Mouse (Mus musculus): ENCODE measurements around the gene Arid5b.

Gene Arid5b

GRCm38 (mm10) chr10:68231385-68232182, 47.0 kb downstream of the Arid5b start:
- no peak for DNase-seq

DNA sequence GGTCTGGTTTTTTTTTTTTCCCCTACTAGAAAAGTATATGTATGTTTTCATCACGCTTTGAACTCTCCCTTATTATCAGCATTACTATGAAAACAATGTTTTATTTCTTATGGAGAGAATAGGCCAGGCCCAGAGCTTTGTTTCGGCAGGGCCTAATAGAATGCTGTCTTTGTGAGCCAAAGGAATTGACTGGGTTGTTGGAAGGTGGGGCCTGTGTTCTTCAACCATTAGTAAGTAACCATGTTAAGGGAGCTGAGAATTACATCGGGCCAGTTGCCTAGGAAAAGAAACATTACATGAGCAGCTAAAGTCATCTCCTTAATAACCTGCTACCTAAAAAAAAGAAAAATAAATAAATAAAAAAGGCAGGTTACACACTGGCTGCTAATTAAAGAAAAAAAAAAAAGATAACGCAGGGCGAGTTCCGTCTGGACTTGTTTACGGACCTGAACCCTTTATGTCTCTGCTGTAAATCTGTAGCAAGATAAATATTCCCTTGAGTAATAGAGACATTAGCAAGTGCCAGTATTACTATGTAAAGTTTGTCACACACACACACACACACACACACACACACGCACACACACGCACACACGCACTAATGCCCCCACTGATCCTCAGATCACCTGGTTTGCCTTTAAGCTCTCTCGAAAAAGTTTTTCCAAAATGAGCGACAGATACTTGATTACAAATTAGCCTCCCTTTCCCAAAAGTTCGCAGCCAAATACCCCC, 47.7 kb downstream of the Arid5b start:
- no peak for DNase-seq

DNA sequence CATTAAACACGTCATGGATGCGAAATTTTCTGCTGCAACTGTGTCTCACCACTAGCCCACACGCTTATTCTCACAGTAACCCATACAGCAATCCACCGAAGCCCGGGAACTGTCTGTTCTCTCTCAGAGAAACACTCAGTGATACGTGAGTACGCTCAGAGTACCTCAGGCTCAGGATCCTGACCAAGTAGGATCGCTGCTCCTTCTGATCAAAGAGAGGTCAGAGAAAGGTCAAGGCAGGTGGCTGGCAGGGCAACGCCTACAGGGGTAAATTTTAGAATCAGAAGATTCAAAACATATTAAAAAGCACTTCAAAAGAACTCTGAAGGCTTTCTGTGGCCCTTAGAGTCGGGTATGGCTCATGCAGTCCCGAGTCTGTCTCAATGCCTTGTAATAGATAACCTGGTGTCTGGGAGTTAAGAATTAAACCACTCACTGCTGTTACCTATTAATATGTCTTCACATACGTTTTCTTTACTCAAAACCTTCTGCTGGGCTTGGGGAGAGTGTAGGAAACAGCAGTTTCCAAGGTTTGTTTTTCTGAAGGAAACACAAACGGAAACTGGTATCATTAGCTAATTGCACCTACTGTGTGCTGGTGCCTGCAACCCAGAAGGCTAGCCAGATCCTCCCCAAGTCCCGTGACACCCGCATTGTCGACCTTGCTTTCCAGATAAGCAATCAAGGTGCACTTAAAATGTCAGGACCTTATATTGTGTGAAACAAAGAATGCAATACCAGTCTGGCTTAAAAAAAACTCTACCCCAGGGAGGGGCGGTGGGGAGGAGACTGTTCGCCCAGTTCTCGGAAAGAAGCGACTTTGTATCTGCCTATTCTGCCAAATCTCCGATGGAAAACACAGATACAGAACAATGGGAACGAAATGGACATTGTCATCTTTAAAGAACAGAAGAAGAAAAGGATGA, 48.6 kb downstream of the Arid5b start:
- no peak for DNase-seq

GRCm38 (mm10) chr10:68222676-68223075, 55.9 kb downstream of the Arid5b start:
- DNase-seq, result no peak

- DNase-seq, result no peak
Observed at GRCm38 (mm10) chr10:68222012-68222411, 56.5 kb downstream of the Arid5b start.

- DNase-seq, result no peak
Observed at GRCm38 (mm10) chr10:68219327-68219726, 59.2 kb downstream of the Arid5b start.

DNA sequence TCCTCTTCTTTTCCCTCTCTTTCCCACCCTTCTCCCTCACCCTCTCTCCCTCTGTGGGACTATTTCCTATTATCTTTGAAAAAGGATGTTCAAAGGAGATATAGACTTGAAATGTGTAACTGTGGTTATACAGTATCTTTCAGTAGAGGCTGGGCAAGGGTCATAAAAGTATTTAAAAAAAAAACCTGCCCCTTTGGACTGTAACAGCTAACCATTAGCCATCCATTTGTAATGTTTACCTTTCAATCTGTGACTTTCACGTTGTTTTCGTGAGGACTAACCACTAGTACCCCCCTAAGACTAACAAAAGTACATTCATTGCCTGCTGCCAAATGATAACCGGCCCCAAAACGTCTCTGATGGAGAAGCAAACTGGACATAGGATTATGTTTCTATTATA, 59.9 kb downstream of the Arid5b start:
- no peak for DNase-seq

DNA sequence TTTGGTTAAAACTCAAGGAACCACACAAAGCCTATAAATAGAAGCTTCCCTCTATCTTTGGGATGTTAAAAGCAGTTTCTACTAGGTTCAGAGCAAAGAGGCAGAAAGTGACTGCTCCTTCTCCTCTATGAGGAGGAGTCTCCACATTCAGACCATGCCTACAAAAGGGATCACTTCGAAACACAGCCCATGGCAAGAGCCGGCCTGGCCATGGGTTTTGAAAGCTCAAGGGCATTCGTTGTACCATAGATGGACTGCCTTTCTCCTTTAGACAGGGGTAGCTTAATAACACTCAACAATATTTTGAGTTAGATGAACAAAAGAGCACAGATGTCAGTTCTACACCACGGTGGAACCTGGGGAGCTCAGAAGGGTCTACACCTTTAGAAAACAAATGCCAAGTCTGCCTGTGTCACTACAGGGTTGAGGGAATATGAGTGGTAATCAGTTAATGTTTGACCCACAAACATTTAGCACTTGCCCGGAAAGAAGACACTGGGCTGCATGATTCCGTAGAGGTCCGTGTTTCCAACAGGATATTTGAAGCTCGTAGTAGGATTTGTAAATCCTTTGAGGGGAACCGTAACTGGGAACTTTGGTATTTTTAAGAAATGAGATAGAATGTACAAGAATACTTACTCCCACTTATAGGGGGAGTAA, 63.6 kb downstream of the Arid5b start:
- DNase-seq, result no peak

DNA sequence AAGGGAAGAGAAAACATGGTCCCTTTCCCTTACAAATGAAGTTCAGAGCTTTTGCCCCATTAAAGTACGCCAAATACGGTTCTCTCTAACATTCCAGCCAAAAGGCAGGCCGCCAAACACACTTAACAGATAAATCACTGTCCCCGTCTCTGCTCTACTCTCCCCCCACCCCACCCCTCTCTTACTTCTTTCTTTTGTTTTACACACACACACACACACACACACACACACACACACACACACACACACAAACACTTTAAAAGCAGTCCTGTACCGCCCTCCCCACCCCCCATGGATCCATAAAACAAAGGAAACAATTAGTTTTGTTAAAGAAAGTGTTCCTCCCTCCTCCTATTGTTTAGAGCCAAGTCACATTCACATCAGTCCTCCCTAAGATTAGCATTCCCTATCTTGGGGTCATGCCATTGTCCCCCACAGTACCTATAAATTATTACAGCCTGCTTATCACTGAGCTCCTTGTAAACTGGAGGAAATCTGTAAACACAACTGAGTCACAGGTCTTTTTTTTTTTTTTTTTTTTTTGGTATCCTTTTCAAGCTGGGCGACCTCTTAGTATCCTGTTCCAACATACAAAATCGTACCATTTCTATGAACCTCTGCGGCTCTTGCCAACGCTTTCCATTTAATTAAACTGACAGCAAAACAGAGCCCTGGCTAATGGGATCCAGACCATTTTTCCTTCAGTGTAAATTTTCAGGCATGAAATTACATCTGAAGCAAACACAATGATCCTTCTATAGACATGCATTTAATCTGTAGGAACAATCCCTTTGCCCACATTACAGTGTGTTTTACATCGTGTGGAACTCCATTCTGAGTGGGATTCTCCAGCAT, 66.3 kb downstream of the Arid5b start:
- DNase-seq, result no peak

DNA sequence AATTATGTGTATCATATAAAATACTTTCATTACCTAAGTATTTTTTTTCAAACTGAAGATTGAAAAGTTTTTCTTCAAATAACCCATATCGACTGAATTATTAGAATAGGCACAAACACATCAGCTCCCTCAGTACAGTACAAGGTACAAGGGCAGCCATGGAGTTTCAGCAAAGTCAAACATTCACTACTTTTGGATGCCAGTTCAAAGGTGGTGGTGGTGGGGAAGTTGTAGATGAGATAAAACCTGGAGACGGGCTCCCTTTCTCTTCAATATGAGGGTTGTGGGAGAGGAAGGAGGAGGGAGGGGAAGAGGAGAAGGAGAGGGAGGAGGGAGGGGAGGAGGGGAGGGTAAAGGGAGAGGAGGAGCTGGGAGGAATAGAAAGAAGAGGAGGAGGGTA, 67.0 kb downstream of the Arid5b start:
- DNase-seq, result no peak

GRCm38 (mm10) chr10:68210025-68210642, 68.4 kb downstream of the Arid5b start:
- no peak for DNase-seq

GRCm38 (mm10) chr10:68208670-68209065, 69.9 kb downstream of the Arid5b start:
- DNase-seq, result no peak

DNA sequence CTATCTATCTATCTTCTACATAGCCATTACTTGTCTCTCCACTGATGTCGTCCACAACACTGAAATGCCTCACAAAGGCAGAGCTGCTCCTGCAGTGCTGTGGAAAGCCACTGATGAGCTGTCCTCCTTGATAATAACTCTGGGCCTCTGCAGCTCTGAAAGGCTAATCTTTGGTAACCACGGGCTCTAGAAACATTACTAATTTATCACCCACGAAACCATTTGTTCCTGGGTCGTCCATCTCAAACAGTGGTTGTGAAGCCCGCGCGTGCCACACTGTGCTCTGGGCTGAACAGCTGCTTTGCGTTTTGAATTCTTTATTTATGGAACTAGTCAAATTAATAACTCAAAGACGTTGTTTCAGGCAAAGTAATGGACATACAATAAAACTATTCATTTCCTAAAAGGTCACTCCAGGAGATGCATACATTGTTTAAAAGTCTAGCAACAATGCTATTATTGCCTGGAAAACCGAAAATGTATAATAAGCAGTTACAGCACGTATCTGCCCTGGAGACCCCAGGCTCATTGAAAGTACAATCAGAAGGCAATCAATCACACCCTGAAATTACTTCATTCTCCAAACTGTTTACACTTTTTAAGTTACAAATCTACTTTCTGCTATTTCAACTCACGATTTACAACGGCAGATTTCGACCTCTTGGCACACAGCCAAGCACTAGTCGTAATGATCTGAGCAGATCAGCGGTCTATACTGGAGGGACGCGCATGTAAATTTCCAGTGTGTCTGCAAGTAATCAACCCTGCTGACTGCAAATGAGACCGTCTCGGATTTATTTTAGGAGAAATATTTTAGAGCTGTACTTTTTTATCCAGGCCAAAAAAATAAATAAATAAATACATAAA, 70.5 kb downstream of the Arid5b start:
- no peak for DNase-seq

DNA sequence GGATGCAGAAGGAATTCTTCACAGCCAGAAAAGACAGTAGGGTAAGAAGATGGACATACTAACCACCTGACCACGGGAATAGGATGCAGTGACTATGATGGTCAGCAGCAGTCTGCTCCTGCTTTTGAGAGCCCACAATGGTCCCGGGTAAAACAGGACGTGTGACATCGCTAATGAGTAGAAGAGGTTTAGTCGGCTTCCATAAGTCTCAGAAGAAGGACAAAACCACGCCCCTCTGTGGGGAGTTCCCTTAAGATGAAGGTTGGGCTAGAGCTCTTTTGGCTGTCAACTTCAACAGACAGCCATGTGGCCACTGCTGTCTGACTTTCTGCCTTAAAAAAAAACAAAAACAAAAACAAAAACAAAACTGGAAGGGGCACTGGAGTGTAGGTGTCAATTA, 74.1 kb downstream of the Arid5b start:
- DNase-seq, result no peak

DNA sequence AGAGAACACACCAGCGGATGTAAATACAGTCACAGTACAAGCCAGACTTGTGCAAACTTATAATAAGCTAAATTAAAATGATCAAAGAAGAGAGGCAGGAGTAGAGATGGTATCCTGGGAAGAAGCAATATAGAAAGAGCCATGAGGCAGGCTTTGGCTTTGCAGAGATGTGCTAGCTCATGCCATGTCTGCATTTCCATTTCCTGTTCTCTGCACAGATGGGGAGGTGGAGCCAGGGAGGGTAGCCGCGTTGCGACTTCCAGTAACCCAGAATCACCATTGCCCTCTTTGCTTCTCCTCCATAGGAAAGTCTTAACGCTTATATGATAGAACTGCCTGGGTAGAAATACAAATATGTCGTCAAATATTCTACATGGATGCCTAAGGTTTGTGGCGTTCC, 74.7 kb downstream of the Arid5b start:
- DNase-seq, result no peak

DNA sequence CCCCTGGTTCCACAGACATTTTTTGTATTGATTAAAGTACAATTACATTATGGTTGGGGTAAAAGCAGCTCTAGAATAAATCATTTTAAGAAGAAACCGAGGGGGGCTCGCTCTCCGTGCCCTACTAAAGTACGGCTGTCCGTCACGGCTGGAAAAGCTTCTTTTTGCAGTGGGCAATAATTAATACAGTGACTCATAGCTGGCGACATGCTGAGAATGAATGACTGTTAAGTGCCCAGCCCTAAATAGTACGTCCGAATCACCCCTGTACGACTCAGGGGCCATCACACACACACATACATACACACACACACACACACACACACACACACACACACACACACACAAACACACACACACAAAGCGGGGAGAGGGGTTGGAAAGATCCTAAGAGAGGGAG, 75.2 kb downstream of the Arid5b start:
- no peak for DNase-seq

GRCm38 (mm10) chr10:68199440-68199839, 79.1 kb downstream of the Arid5b start:
- no peak for DNase-seq

GRCm38 (mm10) chr10:68196324-68196723, 82.2 kb downstream of the Arid5b start:
- no peak for DNase-seq

DNA sequence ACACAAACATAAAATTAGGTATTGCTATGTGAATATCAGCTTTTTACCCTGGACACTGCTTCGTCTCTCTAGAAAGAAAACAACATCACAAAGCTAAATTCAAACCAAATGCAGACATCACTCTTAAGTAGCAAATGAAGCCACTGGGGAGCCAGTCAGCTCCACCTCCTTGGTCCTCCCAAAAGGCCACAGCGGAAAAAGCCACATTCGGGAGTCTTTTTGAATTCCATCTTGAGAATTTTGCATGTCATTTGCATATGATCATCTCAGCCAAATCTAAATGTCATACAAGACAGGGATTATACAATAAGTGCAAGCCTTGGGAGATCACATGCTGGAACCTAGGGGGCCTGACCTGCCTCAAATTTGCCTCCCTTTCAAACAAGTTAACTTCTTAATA, 85.0 kb downstream of the Arid5b start:
- no peak for DNase-seq

DNA sequence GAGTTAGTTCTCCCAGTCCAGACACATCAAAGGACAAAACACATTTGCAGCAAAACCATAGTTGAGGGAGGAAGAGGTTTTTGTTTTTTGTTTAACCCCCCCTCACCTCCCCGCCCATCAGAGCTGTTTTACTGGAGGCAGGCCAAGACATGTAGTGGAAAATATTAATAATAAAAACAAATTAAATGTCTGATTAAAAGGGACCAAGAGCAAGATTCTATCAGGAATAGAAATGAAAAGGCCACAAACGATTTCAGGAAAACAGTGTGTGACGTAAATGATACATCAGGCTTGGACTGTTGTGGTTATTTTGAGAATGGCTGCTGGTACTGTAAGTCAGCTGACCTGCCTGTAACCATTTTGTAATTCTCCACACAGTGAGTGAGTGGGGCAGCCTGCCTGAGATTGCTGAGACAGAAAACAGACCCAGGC, 85.7 kb downstream of the Arid5b start:
- no peak for DNase-seq
